Mouse (Mus musculus) forebrain, postnatal 0 days (tissue): ENCODE measurements around the gene Abracl. TPM values are rescaled to one million over a fixed set of nuclear protein-coding genes. Genes with fewer than 3 reads are reported as not detected.
A peak's percentile ranks its signal among the peaks of the same experiment; 100 is the strongest.

Source experiments
- ATAC-seq: fragments of 200-750 bp; cut with Nextera tagmentation; 2 replicates; pipeline ENCODE4 v1.8.0; 2017; ENCODE audit warnings: mild to moderate bottlenecking, moderate library complexity
- DNase-seq: peaks from one replicate; pipeline ENCODE4 v3.0.0-alpha.2; 2015
- H3K27ac ChIP-seq: fragments of 300-500 bp; sonication (generic); 2 replicates; pipeline ENCODE4 v1.5.1; 2014; ENCODE audit warnings: low read depth, mild to moderate bottlenecking, antibody characterized with exemption, low read length, moderate library complexity, mixed read lengths
- H3K27me3 ChIP-seq: fragments of 300-500 bp; sonication (generic); 2 replicates; pipeline ENCODE4 v1.6.1; 2014; ENCODE audit warnings: mild to moderate bottlenecking, low read length, mixed read lengths; ENCODE audit not compliant: insufficient read depth
- H3K36me3 ChIP-seq: fragments of 300-500 bp; sonication (generic); 2 replicates; pipeline ENCODE4 v1.6.1; 2014; ENCODE audit warnings: mild to moderate bottlenecking, moderate library complexity; ENCODE audit not compliant: insufficient read depth
- H3K4me1 ChIP-seq: fragments of 300-500 bp; sonication (generic); 2 replicates; pipeline ENCODE4 v1.6.1; 2014; ENCODE audit warnings: antibody characterized with exemption; ENCODE audit not compliant: insufficient read depth
- H3K4me2 ChIP-seq: fragments of 300-500 bp; sonication (generic); 2 replicates; pipeline ENCODE4 v1.6.1; 2014; ENCODE audit warnings: low read depth, mild to moderate bottlenecking, moderate library complexity
- H3K4me3 ChIP-seq: fragments of 300-500 bp; sonication (generic); 2 replicates; pipeline ENCODE4 v1.5.1; 2014; ENCODE audit warnings: low read depth, low read length, mixed read lengths
- H3K9ac ChIP-seq: fragments of 300-500 bp; sonication (generic); 2 replicates; pipeline ENCODE4 v1.6.1; 2014; ENCODE audit warnings: mild to moderate bottlenecking
- H3K9me3 ChIP-seq: fragments of 300-500 bp; sonication (generic); 2 replicates; pipeline ENCODE4 v1.6.1; 2016; ENCODE audit warnings: low read length
- CTCF ChIP-seq: sonication (generic); IDR thresholded peaks from 2 replicates; pipeline ENCODE4 v1.5.1; 2016; ENCODE audit warnings: antibody characterized with exemption, control low read depth, low read depth
- WGBS: fragments of 180-500 bp; shearing (Covaris S2); extraction: QIAGEN DNeasy Blood & Tissue Kit; methylation state at CpG from one replicate; pipeline ENCODE4 v1.1.7; 2014; 5-methylcytosine and 5-hydroxymethylcytosine counted together
- polyA plus RNA-seq: library from polyadenylated mRNA; unstranded; fragments of >200 nt; fragmentation: Nextera tagmentation; extraction: Ambion mirVana; gene quantifications from 2 replicates; pipeline ENCODE4 v1.2.1, GENCODE M21; 2015
- total RNA-seq: library from RNA; depleted of rRNA; stranded (reverse); fragments of >200 nt; gene quantifications from 2 replicates; pipeline ENCODE4 v1.2.3, GENCODE M21; 2014

The Abracl gene
- total and polyA plus RNA-seq, 2 experiments from 2014 or later, result 39.1 to 71.2 TPM

DNA sequence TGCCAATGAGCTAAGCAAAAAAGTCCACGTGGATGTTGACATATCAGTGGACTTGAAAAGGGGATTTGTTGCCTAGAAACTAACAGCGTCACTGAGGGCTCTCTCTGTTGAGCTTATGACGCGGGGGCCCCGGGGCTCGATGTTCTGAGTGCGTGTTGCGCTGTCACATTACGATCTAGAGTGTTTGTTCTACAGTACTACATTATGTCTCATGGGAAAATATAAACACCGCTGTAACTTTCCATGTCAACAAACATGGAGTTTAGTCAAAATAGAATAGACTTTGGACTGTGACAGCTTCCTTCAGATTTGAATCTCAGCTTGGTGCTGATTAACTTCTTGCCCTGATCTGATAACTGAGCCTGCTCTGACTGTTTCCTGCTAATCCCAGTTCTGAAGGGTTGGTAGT is 42.9 kb upstream of the Abracl start:
- H3K4me3 ChIP-seq, result no peak overlapping the region
- no peaks in the 10 kb centered on the region for H3K27me3 ChIP-seq
- no peak for ATAC-seq
- 72% methylated on average over 10 of the region's 10 CpGs for WGBS
- H3K9me3 ChIP-seq, result no peaks in the 10 kb centered on the region
- H3K9ac ChIP-seq, result no peak overlapping the region
- H3K27ac ChIP-seq, result no peak overlapping the region
- DNase-seq, result no peak
- H3K36me3 ChIP-seq, result no peaks in the 10 kb centered on the region
- H3K4me1 ChIP-seq, result no peaks in the 10 kb centered on the region
- H3K4me2 ChIP-seq, result no peak overlapping the region
- no peak for TF ChIP-seq CTCF

DNA sequence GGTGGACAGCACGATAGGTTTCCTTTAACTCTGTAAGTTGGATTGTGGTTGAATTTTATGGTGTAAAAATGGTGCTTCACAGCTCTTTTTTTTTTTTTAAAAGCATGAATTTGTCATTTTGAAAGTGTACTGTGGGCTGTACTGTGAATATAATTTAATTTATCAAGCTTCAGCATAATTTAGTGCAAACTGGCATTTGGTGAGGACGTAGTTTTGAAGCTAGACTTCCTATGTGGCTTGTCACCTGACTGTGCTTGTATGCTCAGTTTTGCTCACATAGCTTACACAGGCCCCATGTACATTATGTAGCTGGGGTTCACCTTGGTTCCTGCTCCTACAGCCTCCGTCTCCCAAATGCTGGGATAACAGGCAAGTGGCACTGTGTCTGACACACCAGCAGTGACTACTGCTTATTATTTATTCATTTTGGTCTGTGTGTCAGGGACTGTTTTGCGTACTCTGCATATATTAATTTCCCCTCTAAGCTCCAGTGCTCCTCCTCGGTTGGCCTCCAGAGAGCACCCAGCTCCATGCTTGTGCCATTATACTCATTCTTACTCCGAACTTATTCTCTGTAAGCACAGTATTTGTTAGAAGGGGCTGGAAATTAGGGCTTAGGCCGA is 41.6 kb upstream of the Abracl start:
- Histone ChIP-seq H3K36me3 (no peaks in the 10 kb centered on the region), H3K27me3 (no peaks in the 10 kb centered on the region), H3K27ac (no peak overlapping the region), H3K9me3 (no peaks in the 10 kb centered on the region), H3K9ac (no peak overlapping the region), H3K4me2 (no peak overlapping the region), H3K4me3 (no peak overlapping the region), H3K4me1 (no peaks in the 10 kb centered on the region)
- WGBS, result 68% methylated on average over 7 of the region's 7 CpGs
- ATAC-seq (no peak), DNase-seq (no peak)
- no peak for TF ChIP-seq CTCF

DNA sequence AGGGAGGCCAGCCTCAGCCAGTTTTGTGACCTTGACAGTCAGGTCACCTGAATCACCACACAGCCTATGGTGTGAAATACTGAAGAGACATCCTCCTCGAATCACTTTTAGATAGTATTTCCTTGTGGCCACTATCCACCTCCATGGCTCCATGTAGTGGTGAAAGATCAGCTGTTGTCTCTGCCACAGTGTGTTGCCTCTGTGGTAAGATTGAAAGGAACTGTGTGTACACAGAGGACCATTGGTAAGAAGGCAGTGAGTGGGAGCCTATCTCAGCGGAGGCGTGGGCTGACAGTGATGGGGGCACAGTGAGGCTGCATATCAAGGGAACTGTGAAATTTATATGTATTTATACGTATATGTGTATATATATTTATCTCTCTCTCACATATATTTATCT is 38.4 kb upstream of the Abracl start:
- TF ChIP-seq CTCF, result no peak
- DNase-seq (no peak), ATAC-seq (no peak; the same call in 1 of the 2 replicates)
- H3K4me2 ChIP-seq, result no peak overlapping the region
- H3K27ac ChIP-seq, result no peak overlapping the region
- H3K9ac ChIP-seq, result no peak overlapping the region
- H3K4me3 ChIP-seq, result no peak overlapping the region
- H3K4me1 ChIP-seq, result peaks cover 17% of the 10 kb centered on the region
- H3K36me3 ChIP-seq, result no peaks in the 10 kb centered on the region
- WGBS, result 94% methylated on average over 4 of the region's 4 CpGs
- H3K9me3 ChIP-seq, result no peaks in the 10 kb centered on the region
- H3K27me3 ChIP-seq, result no peaks in the 10 kb centered on the region

DNA sequence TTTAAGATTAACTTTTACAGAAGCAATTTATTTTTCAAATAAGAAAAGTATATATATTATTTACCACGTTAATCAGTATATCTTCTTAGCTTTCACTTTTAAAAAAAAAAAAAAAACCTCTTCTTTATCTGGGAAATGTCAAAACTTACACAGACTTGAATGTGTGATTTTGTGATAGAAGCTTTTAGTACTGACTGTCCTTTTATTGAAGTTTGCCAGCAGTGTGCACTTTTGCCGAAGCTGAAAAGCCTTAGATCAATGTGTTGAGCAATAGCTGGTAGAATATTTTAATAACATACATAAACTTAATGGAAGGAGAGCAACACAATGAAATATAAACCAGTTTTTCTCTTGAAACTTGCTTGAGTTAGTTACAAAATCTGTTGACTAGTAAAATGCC is 37.7 kb upstream of the Abracl start:
- H3K4me3 ChIP-seq, result no peak overlapping the region
- ATAC-seq (no peak), DNase-seq (no peak)
- 81% methylated on average over 2 of the region's 2 CpGs for WGBS
- H3K36me3 ChIP-seq, result no peaks in the 10 kb centered on the region
- H3K9me3 ChIP-seq, result no peaks in the 10 kb centered on the region
- no peak for TF ChIP-seq CTCF
- H3K4me2 ChIP-seq, result no peak overlapping the region
- H3K27me3 ChIP-seq, result no peaks in the 10 kb centered on the region
- H3K27ac ChIP-seq, result no peak overlapping the region
- no peak overlapping the region for H3K9ac ChIP-seq
- H3K4me1 ChIP-seq, result peaks cover 17% of the 10 kb centered on the region

DNA sequence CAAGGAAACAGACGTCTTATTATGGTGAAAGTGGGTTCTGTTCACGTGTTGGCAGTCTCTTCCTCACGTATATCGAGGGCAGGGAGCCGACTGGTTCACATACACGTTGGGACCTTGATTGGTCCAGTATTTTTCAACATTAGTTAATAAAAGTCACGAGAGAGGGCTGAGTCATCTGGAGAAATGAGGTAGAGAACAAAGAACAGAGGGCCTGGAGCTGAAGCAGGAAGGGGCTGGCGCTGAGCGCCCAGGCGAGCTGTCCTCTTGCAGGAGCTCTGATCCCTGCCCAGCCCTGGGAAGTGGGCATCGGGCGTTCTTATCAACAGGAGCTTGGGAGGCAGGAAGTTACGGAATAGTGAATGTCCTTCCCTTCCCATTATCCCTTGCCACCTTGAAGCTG is 36.7 kb upstream of the Abracl start:
- ATAC-seq, result no peak
- no peak overlapping the region for H3K9ac ChIP-seq
- WGBS, result 92% methylated on average over 13 of the region's 13 CpGs
- DNase-seq, result no peak
- TF ChIP-seq CTCF, result no peak
- H3K4me1 ChIP-seq, result peaks cover 17% of the 10 kb centered on the region
- H3K4me3 ChIP-seq, result no peak overlapping the region
- no peak overlapping the region for H3K27ac ChIP-seq
- no peak overlapping the region for H3K4me2 ChIP-seq
- H3K27me3 ChIP-seq, result no peaks in the 10 kb centered on the region
- H3K36me3 ChIP-seq, result no peaks in the 10 kb centered on the region
- H3K9me3 ChIP-seq, result no peaks in the 10 kb centered on the region

DNA sequence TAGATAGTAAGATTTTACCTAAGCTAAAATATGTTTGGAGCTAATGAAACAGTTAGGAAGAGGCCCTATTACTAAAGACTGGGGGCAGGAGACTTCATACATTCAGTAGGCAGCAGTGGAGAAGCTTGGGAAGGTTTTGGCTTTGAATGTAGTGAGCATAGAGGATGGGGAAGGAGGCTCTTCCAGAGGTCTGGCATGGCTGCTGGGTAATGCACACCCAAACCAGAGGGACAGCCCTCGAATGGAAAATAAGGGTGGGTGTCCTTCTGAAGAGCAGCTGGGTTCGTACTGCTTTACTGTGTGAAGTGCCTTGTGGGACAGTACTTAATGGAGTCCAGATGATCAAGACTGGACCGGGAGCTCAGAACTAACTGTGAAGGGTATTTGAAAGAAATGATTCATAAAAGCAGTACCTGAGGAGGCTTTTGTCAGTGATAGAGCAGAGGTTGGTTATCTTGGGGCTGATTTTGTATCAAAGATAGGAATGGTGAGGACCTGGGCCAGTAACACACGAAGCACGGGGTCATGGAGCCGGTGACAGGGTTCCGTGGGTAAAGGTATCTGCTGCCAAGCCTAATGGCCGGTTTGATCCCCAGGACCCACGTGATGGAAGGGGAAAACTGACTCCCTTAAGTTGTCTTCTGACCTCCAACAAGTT is 35.7 kb upstream of the Abracl start:
- 90% methylated on average over 9 of the region's 9 CpGs for WGBS
- DNase-seq, result no peak
- Histone ChIP-seq H3K27me3 (no peaks in the 10 kb centered on the region), H3K9me3 (no peaks in the 10 kb centered on the region), H3K27ac (no peak overlapping the region), H3K36me3 (no peaks in the 10 kb centered on the region), H3K4me2 (no peak overlapping the region), H3K4me3 (no peak overlapping the region), H3K9ac (no peak overlapping the region), H3K4me1 (peaks cover 17% of the 10 kb centered on the region)
- TF ChIP-seq CTCF, result no peak
- no peak for ATAC-seq

DNA sequence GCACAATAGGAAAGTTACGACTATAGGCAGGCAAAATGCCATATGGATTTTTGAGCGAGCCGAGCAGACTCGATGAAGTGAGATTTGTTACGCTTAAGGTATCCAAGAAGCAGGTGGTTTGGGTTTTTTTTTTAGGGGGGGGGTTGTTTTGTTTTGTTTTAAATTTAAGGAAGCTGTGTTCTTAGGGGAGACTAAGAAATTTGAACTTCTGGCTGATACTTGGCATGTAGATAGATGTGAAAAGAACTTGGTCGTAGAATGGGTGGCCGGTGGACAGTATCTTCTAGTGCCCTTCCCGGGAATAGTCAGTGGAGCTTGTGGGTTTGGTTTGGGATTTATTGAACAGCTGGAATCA is 33.3 kb upstream of the Abracl start:
- Histone ChIP-seq H3K4me1 (peaks cover 17% of the 10 kb centered on the region), H3K27ac (peak overlapping the region; percentile 93), H3K4me3 (peak overlapping the region; percentile 90), H3K9ac (peak overlapping the region; percentile 96), H3K36me3 (no peaks in the 10 kb centered on the region), H3K9me3 (no peaks in the 10 kb centered on the region), H3K4me2 (peak overlapping the region; percentile 73), H3K27me3 (no peaks in the 10 kb centered on the region)
- ATAC-seq (no peak), DNase-seq (no peak)
- TF ChIP-seq CTCF, result no peak
- under 1% methylated on average over 8 of the region's 8 CpGs for WGBS
